Mouse (Mus musculus) frontal cortex, postnatal 14 days (tissue): ENCODE data around the gene Pitpnb.

Experiments used
- DNase-seq, 2 experiments: peaks; one replicate each; pipeline ENCODE4 v3.0.0; 2022; ENCODE audit warnings: low spot score in 2 of 2

The Pitpnb gene

GRCm38 (mm10) chr5:111344721-111345400 is 14.3 kb downstream of the Pitpnb start:
- no peak for DNase-seq

GRCm38 (mm10) chr5:111356811-111357617 is 26.5 kb downstream of the Pitpnb start:
- no peak for DNase-seq

- DNase-seq: no peak
Observed at GRCm38 (mm10) chr5:111360546-111360945, 30.0 kb downstream of the Pitpnb start.

- DNase-seq: no peak
Observed at GRCm38 (mm10) chr5:111361058-111361457, 30.5 kb downstream of the Pitpnb start.

GRCm38 (mm10) chr5:111361846-111362245 is 31.3 kb downstream of the Pitpnb start:
- DNase-seq: no peak

- DNase-seq: no peak
Observed at GRCm38 (mm10) chr5:111363446-111364062, 33.0 kb downstream of the Pitpnb start.

GRCm38 (mm10) chr5:111364533-111364932 is 34.0 kb downstream of the Pitpnb start:
- DNase-seq: no peak

- no peak for DNase-seq
Observed at GRCm38 (mm10) chr5:111366140-111366539, 35.6 kb downstream of the Pitpnb start.

GRCm38 (mm10) chr5:111367937-111368517 is 37.5 kb downstream of the Pitpnb start:
- no peak for DNase-seq

- no peak for DNase-seq
Observed at GRCm38 (mm10) chr5:111368576-111368975, 38.0 kb downstream of the Pitpnb start.

- DNase-seq: no peak
Observed at GRCm38 (mm10) chr5:111375616-111376015, 45.1 kb downstream of the Pitpnb start.

GRCm38 (mm10) chr5:111376276-111377020 is 45.9 kb downstream of the Pitpnb start:
- DNase-seq: peak in 1 of 2 experiments; percentile 29

GRCm38 (mm10) chr5:111378126-111378993 is 47.8 kb downstream of the Pitpnb start:
- DNase-seq: no peak

GRCm38 (mm10) chr5:111383335-111383734 is 52.8 kb downstream of the Pitpnb start:
- DNase-seq: no peak

- no peak for DNase-seq
Observed at GRCm38 (mm10) chr5:111390911-111391310, 60.3 kb downstream of the Pitpnb start.

- DNase-seq: no peak
Observed at GRCm38 (mm10) chr5:111391485-111391884, 60.9 kb downstream of the Pitpnb start.

GRCm38 (mm10) chr5:111393346-111394197 is 63.0 kb downstream of the Pitpnb start:
- DNase-seq: peak; percentile 24 to 37

GRCm38 (mm10) chr5:111394198-111395053 is 63.9 kb downstream of the Pitpnb start:
- no peak for DNase-seq

- DNase-seq: no peak
Observed at GRCm38 (mm10) chr5:111395771-111396170, 65.2 kb downstream of the Pitpnb start.
